Mouse (Mus musculus): Measurements from ENCODE around the gene Olfr1271.
"Not testable (repeated sequence)": the region's sequence is repeated elsewhere in the genome, so short reads cannot be mapped to it uniquely, and the experiment has no call there.

Olfr1271 gene

DNA sequence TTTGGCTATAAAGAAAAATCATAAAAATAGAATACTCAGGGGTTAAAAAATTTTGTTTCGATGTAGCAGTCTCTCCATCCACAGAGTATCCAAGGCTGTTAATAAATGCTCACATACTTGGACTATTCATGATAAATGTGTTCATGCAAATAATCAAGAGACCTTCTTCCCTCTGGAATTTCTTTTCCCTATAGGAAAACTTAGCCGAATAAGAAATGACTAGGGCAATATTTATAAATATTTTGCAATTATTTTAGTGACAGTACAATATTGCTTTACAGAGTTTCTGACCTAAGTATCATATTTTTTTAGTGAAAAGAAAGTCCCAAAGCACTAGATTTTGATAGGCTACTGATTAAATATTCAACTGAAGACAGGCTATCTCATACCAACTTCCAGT lies at the start of gene Olfr1271:
TSS of gene Olfr1271 (minus strand) at position 101 of the 400 bp plus-strand sequence.
- no peak for DNase-seq (ENCODE audit: low read depth)

DNA sequence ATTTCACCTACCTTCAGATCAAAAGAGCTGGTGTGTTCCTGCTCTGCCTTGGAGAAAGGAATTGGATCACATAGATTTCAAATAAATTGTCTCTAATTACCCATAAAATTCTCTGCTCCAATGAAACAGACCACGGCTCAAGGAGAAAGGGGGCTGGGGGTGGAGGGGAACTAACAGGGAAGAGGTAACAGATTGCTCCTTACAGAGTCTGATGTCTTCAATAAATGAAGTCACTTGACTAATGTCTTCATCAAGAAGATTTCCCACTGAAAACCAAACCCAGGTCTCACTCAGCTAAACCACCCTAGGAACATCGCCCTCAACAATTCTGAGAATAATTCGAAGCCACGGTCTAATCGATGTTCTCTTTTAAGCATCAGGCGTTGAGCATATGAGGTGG lies 21.9 kb upstream of the Olfr1271 start, which contains the start of gene Olfr1272:
TSS of gene Olfr1272 (minus strand) at position 101 of the 400 bp plus-strand sequence.
- DNase-seq (ENCODE audit: low read depth): no peak

DNA sequence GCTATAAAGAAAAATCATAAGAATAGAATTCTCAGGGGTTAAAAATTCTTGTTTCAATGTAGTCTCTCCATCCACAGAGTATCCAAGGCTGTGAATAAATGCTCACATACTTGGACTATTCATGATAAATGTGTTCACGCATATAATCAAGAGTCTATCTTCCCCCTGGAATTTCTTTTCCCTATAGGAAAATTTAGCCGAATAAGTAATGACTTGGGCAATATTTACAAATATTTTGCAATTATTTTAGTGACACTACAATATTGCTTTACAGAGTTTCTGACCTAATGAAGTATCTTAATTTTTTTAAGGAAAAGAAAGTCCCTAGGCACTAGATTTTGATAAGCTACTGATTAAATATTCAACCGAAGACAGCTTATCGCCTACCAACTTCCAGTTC lies 13.3 kb downstream of the Olfr1271 start, which contains the start of gene Olfr142:
TSS of gene Olfr142 (minus strand) at position 101 of the 400 bp plus-strand sequence.
- no peak for DNase-seq (ENCODE audit: low read depth)

DNA sequence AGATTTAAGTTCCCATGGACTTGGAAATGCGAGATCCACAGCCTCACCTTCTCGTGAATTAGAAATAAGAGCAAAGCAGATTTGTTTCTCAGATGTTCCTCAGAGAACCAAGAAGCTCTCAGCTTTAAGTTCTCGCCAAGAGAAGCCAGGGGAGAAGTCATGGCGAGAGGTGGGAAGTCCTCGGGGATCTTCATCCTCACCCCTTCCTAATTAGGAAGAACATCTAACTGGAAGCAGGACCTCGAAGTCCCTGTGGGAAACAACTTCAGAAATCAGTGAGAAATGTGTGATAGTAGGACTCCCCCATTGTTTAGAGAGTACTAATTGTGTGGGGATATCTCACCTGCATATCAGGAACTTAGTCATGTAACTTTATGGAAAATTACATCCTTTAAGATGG lies 46.4 kb downstream of the Olfr1271 start, which contains the start of gene Olfr1506:
TSS of gene Olfr1506 (minus strand) at position 101 of the 400 bp plus-strand sequence.
- DNase-seq (ENCODE audit: low read depth): not testable (repeated sequence)
